Mouse (Mus musculus): Measurements from ENCODE around the gene Dazap1.
A peak's percentile ranks its signal among the peaks of the same experiment; 100 is the strongest.

Dazap1 gene

GRCm38 (mm10) chr10:80248971-80249640, 12.2 kb upstream of the Dazap1 start, which contains the start of gene Ndufs7:
Ndufs7 (plus strand) TSS chr10:80249121.
- DNase-seq (ENCODE audit: low read depth in 1 of 2, low spot score in 2 of 2) = peak; percentile 93 to 98

GRCm38 (mm10) chr10:80250059-80250458, 11.2 kb upstream of the Dazap1 start:
- DNase-seq (ENCODE audit: low read depth in 1 of 2, low spot score in 2 of 2) = no peak

GRCm38 (mm10) chr10:80250573-80250972, 10.7 kb upstream of the Dazap1 start:
- no peak for DNase-seq (ENCODE audit: low read depth in 1 of 2, low spot score in 2 of 2)

GRCm38 (mm10) chr10:80252011-80252410, 9.3 kb upstream of the Dazap1 start:
- DNase-seq (ENCODE audit: low read depth in 1 of 2, low spot score in 2 of 2) = no peak

- no peak for DNase-seq (ENCODE audit: low read depth in 1 of 2, low spot score in 2 of 2)
These were observed 8.6 kb upstream of the Dazap1 start for GRCm38 (mm10) chr10:80252493-80253274.

GRCm38 (mm10) chr10:80253551-80253950, 7.7 kb upstream of the Dazap1 start:
- DNase-seq (ENCODE audit: low read depth in 1 of 2, low spot score in 2 of 2) = no peak

- no peak for DNase-seq (ENCODE audit: low read depth in 1 of 2, low spot score in 2 of 2)
These were observed 6.7 kb upstream of the Dazap1 start for GRCm38 (mm10) chr10:80254331-80255297.

- DNase-seq (ENCODE audit: low read depth in 1 of 2, low spot score in 2 of 2) = no peak
These were observed 5.3 kb upstream of the Dazap1 start for GRCm38 (mm10) chr10:80255881-80256535.

GRCm38 (mm10) chr10:80257936-80258335, 3.4 kb upstream of the Dazap1 start:
- DNase-seq (ENCODE audit: low read depth in 1 of 2, low spot score in 2 of 2) = no peak

- no peak for DNase-seq (ENCODE audit: low read depth in 1 of 2, low spot score in 2 of 2)
These were observed 2.4 kb upstream of the Dazap1 start for GRCm38 (mm10) chr10:80258752-80259462.

- DNase-seq (ENCODE audit: low read depth in 1 of 2, low spot score in 2 of 2) = no peak
These were observed 1.9 kb upstream of the Dazap1 start for GRCm38 (mm10) chr10:80259463-80259805.

GRCm38 (mm10) chr10:80259861-80260641, 1.2 kb upstream of the Dazap1 start:
- DNase-seq (ENCODE audit: low read depth in 1 of 2, low spot score in 2 of 2) = no peak

GRCm38 (mm10) chr10:80261585-80261968, 291 bp downstream of the Dazap1 start:
- peak; percentile 94 for DNase-seq (ENCODE audit: low read depth in 1 of 2, low spot score in 2 of 2)

GRCm38 (mm10) chr10:80262169-80262568, 883 bp downstream of the Dazap1 start:
- DNase-seq (ENCODE audit: low read depth in 1 of 2, low spot score in 2 of 2) = no peak

- DNase-seq (ENCODE audit: low read depth in 1 of 2, low spot score in 2 of 2) = no peak
These were observed 1.6 kb downstream of the Dazap1 start for GRCm38 (mm10) chr10:80262776-80263365.

GRCm38 (mm10) chr10:80264341-80265148, 3.3 kb downstream of the Dazap1 start:
- peak; percentile 95 to 96 for DNase-seq (ENCODE audit: low read depth in 1 of 2, low spot score in 2 of 2)

GRCm38 (mm10) chr10:80265149-80265486, 3.8 kb downstream of the Dazap1 start:
- DNase-seq (ENCODE audit: low read depth in 1 of 2, low spot score in 2 of 2) = no peak

- DNase-seq (ENCODE audit: low read depth in 1 of 2, low spot score in 2 of 2) = no peak
These were observed 8.8 kb downstream of the Dazap1 start for GRCm38 (mm10) chr10:80270099-80270498.
